Mouse (Mus musculus) left cerebral cortex, postnatal 10 days (tissue): ENCODE results near the gene Btn1a1. TPM values are rescaled to one million over a fixed set of nuclear protein-coding genes. Genes with fewer than 3 reads are reported as not detected.
A peak's percentile ranks its signal among the peaks of the same experiment; 100 is the strongest.

Source experiments
- DNase-seq, 2 experiments: peaks; one replicate each; pipeline ENCODE4 v3.0.0; 2021 to 2022; ENCODE audit warnings: low spot score in 2 of 2, mixed read lengths in 1 of 2; ENCODE audit errors: extremely low spot score in 1 of 2
- intact Hi-C: fragments of 180-260 bp; cut with DNase I; formaldehyde crosslinking; loops from one replicate; pipeline ENCODE4 v1.15.1; 2025
- total RNA-seq, 2 experiments: library from RNA; stranded (reverse); gene quantifications; 2 replicates each; pipeline ENCODE4 v1.2.3; 2021

Btn1a1 gene
- total RNA-seq, 2 experiments from 2014 or later = not detected

- intact Hi-C loops = loop anchor here (10.0 kb wide), 2 partner anchors 1405 to 1715 kb away; partner anchors contain the start of genes Hist1h2ai, Hist1h2bl and Hist1h3h
- DNase-seq = no peak
These were observed 35.8 kb downstream of the Btn1a1 start for GRCm38 (mm10) chr13:23429771-23430380.

- intact Hi-C loops = no loop called here
These were observed 37.3 kb downstream of the Btn1a1 start for GRCm38 (mm10) chr13:23428166-23428993.

GRCm38 (mm10) chr13:23427401-23427910 lies 38.2 kb downstream of the Btn1a1 start:
- no peak for DNase-seq
- intact Hi-C loops = no loop called here

More at GRCm38 (mm10) chr13:23428166-23428993, 37.3 kb downstream of the Btn1a1 start:
- no peak for DNase-seq

GRCm38 (mm10) chr13:23426922-23427321 lies 38.8 kb downstream of the Btn1a1 start:
- DNase-seq = peak in 1 of 2 experiments; percentile 43
- intact Hi-C loops = no loop called here

GRCm38 (mm10) chr13:23426335-23426734 lies 39.4 kb downstream of the Btn1a1 start:
- peak in 1 of 2 experiments; percentile 47 for DNase-seq
- intact Hi-C loops = no loop called here

GRCm38 (mm10) chr13:23425505-23425904 lies 40.2 kb downstream of the Btn1a1 start:
- intact Hi-C loops = no loop called here
- peak in 1 of 2 experiments; percentile 50 for DNase-seq

GRCm38 (mm10) chr13:23424494-23425325 lies 41.0 kb downstream of the Btn1a1 start:
- intact Hi-C loops = no loop called here

GRCm38 (mm10) chr13:23424052-23424380 lies 41.7 kb downstream of the Btn1a1 start:
- no peak for DNase-seq
- intact Hi-C loops = no loop called here

More at GRCm38 (mm10) chr13:23424494-23425325, 41.0 kb downstream of the Btn1a1 start:
- peak; percentile 83 to 92 for DNase-seq

GRCm38 (mm10) chr13:23423286-23424051 lies 42.2 kb downstream of the Btn1a1 start, which contains the start of gene Abt1:
Abt1 (minus strand) TSS chr13:23423866.
- intact Hi-C loops = no loop called here
- DNase-seq = peak; percentile 96

GRCm38 (mm10) chr13:23422351-23422750 lies 43.4 kb downstream of the Btn1a1 start:
- no peak for DNase-seq
- intact Hi-C loops = no loop called here

- DNase-seq = peak; percentile 57 to 85
- intact Hi-C loops = loop anchor here (1.0 to 5.0 kb wide), 2 partner anchors 12 to 1386 kb away; no protein-coding TSS in a partner anchor
These were observed 52.8 kb downstream of the Btn1a1 start for GRCm38 (mm10) chr13:23412630-23413521.

- DNase-seq = peak; percentile 49 to 59
- intact Hi-C loops = loop anchor here (1.0 to 5.0 kb wide), 2 partner anchors 11 to 1385 kb away; no protein-coding TSS in a partner anchor
These were observed 53.5 kb downstream of the Btn1a1 start for GRCm38 (mm10) chr13:23412211-23412629.

- DNase-seq = peak; percentile 44 to 67
- intact Hi-C loops = loop anchor here (1.0 to 5.0 kb wide), 2 partner anchors 10 to 1384 kb away; no protein-coding TSS in a partner anchor
These were observed 54.1 kb downstream of the Btn1a1 start for GRCm38 (mm10) chr13:23411311-23412210.

- no peak for DNase-seq
- intact Hi-C loops = loop anchor here (5.0 kb wide), 1 partner anchor 1383 kb away; no protein-coding TSS in a partner anchor
These were observed 55.1 kb downstream of the Btn1a1 start for GRCm38 (mm10) chr13:23410632-23411031.
